ENCODE assay signal across 23 mouse cellular contexts in genomic region chr7:138149496-138149895, GRCm38 (mm10).
DNase-seq lines count a peak whose midpoint lies in the region; ATAC-seq lines count a peak whose summit lies in the region.
"Had no signal": no experiment of that assay in that cellular context is flagged by ENCODE, and none has a peak within 500 bp of the region (broad histone marks: within the 10 kb centered on the region; RNA-seq: fewer than 3 reads in every experiment).

No protein-coding gene starts in this region.

- no peaks in the 10 kb centered on the region for H3K27me3 ChIP-seq in liver, embryonic 12.5 days (replicated peaks)
- H3K27me3 ChIP-seq: embryonic facial prominence, embryonic 12.5 days; forebrain, embryonic 13.5 days; forebrain, embryonic 15.5 days; Patski had no signal

- 55% methylated on average over 2 of the region's 2 CpGs for WGBS in liver, embryonic 12.5 days (ENCODE audit: insufficient replicate concordance)

- no peak overlapping the region for H3K9ac ChIP-seq in liver, embryonic 12.5 days
- H3K9ac ChIP-seq: embryonic facial prominence, embryonic 12.5 days; forebrain, embryonic 13.5 days; forebrain, embryonic 15.5 days; forebrain, postnatal 0 days had no signal

- H3K27ac ChIP-seq in liver, embryonic 12.5 days: no peak overlapping the region
- H3K27ac ChIP-seq: embryonic facial prominence, embryonic 10.5 days; embryonic facial prominence, embryonic 12.5 days; forebrain, embryonic 13.5 days; forebrain, embryonic 15.5 days had no signal

- no peaks in the 10 kb centered on the region for H3K4me1 ChIP-seq in liver, embryonic 12.5 days
- H3K4me1 ChIP-seq: embryonic facial prominence, embryonic 10.5 days; embryonic facial prominence, embryonic 12.5 days; forebrain, embryonic 15.5 days had no signal

- no peaks in the 10 kb centered on the region for H3K9me3 ChIP-seq in liver, embryonic 12.5 days (replicated peaks)
- H3K9me3 ChIP-seq: embryonic facial prominence, embryonic 10.5 days; embryonic facial prominence, embryonic 12.5 days; forebrain, embryonic 13.5 days; forebrain, embryonic 15.5 days had no signal

- no peak overlapping the region for H3K4me3 ChIP-seq in liver, embryonic 12.5 days
- H3K4me3 ChIP-seq: embryonic facial prominence, embryonic 10.5 days; embryonic facial prominence, embryonic 12.5 days; forebrain, embryonic 13.5 days; forebrain, embryonic 15.5 days had no signal

- H3K36me3 ChIP-seq in liver, embryonic 12.5 days: no peaks in the 10 kb centered on the region
- H3K36me3 ChIP-seq: embryonic facial prominence, embryonic 10.5 days; embryonic facial prominence, embryonic 12.5 days; forebrain, embryonic 15.5 days; G1E had no signal

- DNase-seq in heart, adult 11 months: peak; percentile 25
- DNase-seq in heart, adult 9 months (ENCODE audit: low spot score in 2 of 2): no peak
- no peak for DNase-seq in ovary, postnatal 36 days (ENCODE audit: low spot score)
- DNase-seq: adrenal gland, adult 8-10 months; adrenal gland, postnatal 14 days; adrenal gland, postnatal 36 days; B cell, adult 2 months; cerebellum, adult 11-12 months; cerebellum, adult 2 months; cerebellum, adult 9-10 months; cerebellum, postnatal 10 days; cerebellum, postnatal 36 days; forebrain, postnatal 0 days had no signal

- ATAC-seq in megakaryocyte, adult 5-6 weeks (ENCODE audit: poor library complexity, severe bottlenecking): peak; percentile 21; the same call in 1 of the 2 replicates
- no peak for ATAC-seq in liver, embryonic 12.5 days
- ATAC-seq: activated CD4-positive, CD25-positive, alpha-beta regulatory T cell, adult 4 months; CD4-positive, CD25-positive, alpha-beta regulatory T cell, adult 4 months; forebrain, embryonic 13.5 days; forebrain, embryonic 15.5 days; forebrain, postnatal 0 days; Patski had no signal

- no peak overlapping the region for H3K4me2 ChIP-seq in liver, embryonic 12.5 days
- H3K4me2 ChIP-seq: embryonic facial prominence, embryonic 12.5 days; forebrain, embryonic 13.5 days; forebrain, embryonic 15.5 days had no signal
